Mouse (Mus musculus) myocyte (in vitro differentiated cells): Measurements from ENCODE around the gene Cyba. TPM values are rescaled to one million over a fixed set of nuclear protein-coding genes. Genes with fewer than 3 reads are reported as not detected.

Experiments used
- H3K27me3 ChIP-seq: one replicate; pipeline ENCODE4 v1.6.1; 2011; ENCODE audit not compliant: control insufficient read depth, insufficient read depth, insufficient read length
- H3K36me3 ChIP-seq: one replicate; pipeline ENCODE4 v1.6.1; 2011; ENCODE audit not compliant: control insufficient read depth, insufficient read depth
- H3K4me2 ChIP-seq: one replicate; pipeline ENCODE4 v1.6.1; 2011; ENCODE audit warnings: low read depth, control low read depth
- H3K4me3 ChIP-seq: one replicate; pipeline ENCODE4 v1.5.1; 2011; ENCODE audit warnings: mild to moderate bottlenecking, control low read depth, moderate library complexity
- H3K79me2 ChIP-seq: one replicate; pipeline ENCODE4 v1.6.1; 2011; ENCODE audit not compliant: control insufficient read depth, insufficient read depth
- H3ac ChIP-seq: one replicate; pipeline ENCODE4 v1.6.1; 2011; ENCODE audit not compliant: control insufficient read depth, insufficient read length
- CEBPB ChIP-seq: IDR thresholded peaks from 2 replicates; pipeline ENCODE4 v1.6.1; 2011; ENCODE audit warnings: mild to moderate bottlenecking, moderate library complexity; ENCODE audit not compliant: poor library complexity, insufficient read depth, severe bottlenecking
- E2F4 ChIP-seq: IDR thresholded peaks from one replicate; pipeline ENCODE4 v1.6.1; 2011; ENCODE audit warnings: mild to moderate bottlenecking, control low read depth, moderate library complexity; ENCODE audit not compliant: insufficient read depth
- MAX ChIP-seq: IDR thresholded peaks from one replicate; pipeline ENCODE4 v1.6.1; 2011; ENCODE audit warnings: low read depth, mild to moderate bottlenecking, control low read depth
- MYOD1 ChIP-seq, 3 experiments: IDR thresholded peaks; one replicate each; pipeline ENCODE4 v1.6.1; 2011; ENCODE audit warnings: control low read depth in 2 of 3, low read depth in 2 of 3, mild to moderate bottlenecking in 2 of 3, moderate library complexity in 1 of 3; ENCODE audit not compliant: insufficient read length in 2 of 3, control insufficient read depth in 1 of 3
- MYOG ChIP-seq, 3 experiments: IDR thresholded peaks; one replicate each; pipeline ENCODE4 v1.6.1; 2011; ENCODE audit warnings: control low read depth in 2 of 3, low read depth in 2 of 3, mild to moderate bottlenecking in 2 of 3; ENCODE audit not compliant: insufficient read length in 2 of 3, control insufficient read depth in 1 of 3, insufficient read depth in 1 of 3
- POLR2A ChIP-seq: IDR thresholded peaks from one replicate; pipeline ENCODE4 v1.6.1; 2011; ENCODE audit warnings: low read depth, mild to moderate bottlenecking, control low read depth, moderate library complexity; ENCODE audit not compliant: insufficient read length
- POLR2AphosphoS2 ChIP-seq: IDR thresholded peaks from one replicate; pipeline ENCODE4 v1.6.1; 2011; ENCODE audit warnings: low read depth, control low read depth; ENCODE audit not compliant: insufficient read length
- REST ChIP-seq: IDR thresholded peaks from one replicate; pipeline ENCODE4 v1.6.1; 2011; ENCODE audit warnings: mild to moderate bottlenecking, control low read depth, moderate library complexity; ENCODE audit not compliant: insufficient read depth, insufficient read length
- SRF ChIP-seq: IDR thresholded peaks from one replicate; pipeline ENCODE4 v1.6.1; 2011; ENCODE audit warnings: low read depth; ENCODE audit not compliant: control insufficient read depth, insufficient read length
- TCF12 ChIP-seq: IDR thresholded peaks from one replicate; pipeline ENCODE4 v1.6.1; 2011; ENCODE audit warnings: mild to moderate bottlenecking, control low read depth; ENCODE audit not compliant: poor library complexity, insufficient read depth, severe bottlenecking
- TCF3 ChIP-seq: IDR thresholded peaks from one replicate; pipeline ENCODE4 v1.6.1; 2011; ENCODE audit warnings: low read depth, control low read depth; ENCODE audit not compliant: insufficient read length
- USF1 ChIP-seq: IDR thresholded peaks from one replicate; pipeline ENCODE4 v1.6.1; 2011; ENCODE audit warnings: low read depth, mild to moderate bottlenecking, control low read depth, moderate library complexity
- polyA plus RNA-seq: library from polyadenylated mRNA; unstranded; fragments of >200 nt; fragmentation: generic; extraction: Trizol; gene quantifications from one replicate; pipeline ENCODE4 v1.2.1, GENCODE M21; 2012; ENCODE audit warnings: missing spikeins

Cyba gene
- polyA plus RNA-seq, 1 experiment: not detected

DNA sequence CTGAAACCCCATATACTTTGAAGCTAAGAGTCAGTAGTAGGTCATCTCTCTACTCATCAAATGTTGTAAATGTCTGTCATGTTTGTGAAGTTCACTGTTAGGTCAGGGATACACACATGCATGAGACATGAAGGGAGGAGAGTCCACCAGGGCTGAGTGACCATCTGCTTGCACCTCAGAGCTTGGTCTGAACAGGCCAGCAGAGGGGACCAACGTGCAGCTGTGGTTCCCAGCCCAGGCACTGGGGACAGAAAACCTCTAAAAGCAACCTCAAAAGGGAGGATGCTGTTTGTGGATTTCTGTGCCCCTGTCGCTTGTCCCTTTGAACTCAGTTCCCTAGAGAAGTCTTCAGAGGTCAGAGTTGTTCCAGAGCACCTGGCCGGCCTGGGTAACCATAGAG is 12.5 kb upstream of the Cyba start:
- no peaks in the 10 kb centered on the region for H3K36me3 ChIP-seq
- peaks cover 16% of the 10 kb centered on the region for H3K79me2 ChIP-seq
- TF ChIP-seq CEBPB: no peak
- TF ChIP-seq USF1: no peak
- TF ChIP-seq SRF: no peak
- peak in 1 of 3 experiments; percentile 18 for TF ChIP-seq MYOD1 (IDR thresholded peaks at IDR 0.05; ENCODE audit: control insufficient read depth in 1 of 3, insufficient read length in 2 of 3, low read depth in 2 of 3)
- TF ChIP-seq MYOG (IDR thresholded peaks at IDR 0.05; ENCODE audit: control insufficient read depth in 1 of 3, insufficient read depth in 1 of 3, insufficient read length in 2 of 3, low read depth in 2 of 3): peak in 1 of 3 experiments; percentile 40
- TF ChIP-seq TCF12: no peak
- no peak for TF ChIP-seq MAX
- H3K4me3 ChIP-seq: no peak overlapping the region
- no peak overlapping the region for H3ac ChIP-seq
- no peaks in the 10 kb centered on the region for H3K27me3 ChIP-seq
- H3K4me2 ChIP-seq: peak overlapping the region; percentile 84

DNA sequence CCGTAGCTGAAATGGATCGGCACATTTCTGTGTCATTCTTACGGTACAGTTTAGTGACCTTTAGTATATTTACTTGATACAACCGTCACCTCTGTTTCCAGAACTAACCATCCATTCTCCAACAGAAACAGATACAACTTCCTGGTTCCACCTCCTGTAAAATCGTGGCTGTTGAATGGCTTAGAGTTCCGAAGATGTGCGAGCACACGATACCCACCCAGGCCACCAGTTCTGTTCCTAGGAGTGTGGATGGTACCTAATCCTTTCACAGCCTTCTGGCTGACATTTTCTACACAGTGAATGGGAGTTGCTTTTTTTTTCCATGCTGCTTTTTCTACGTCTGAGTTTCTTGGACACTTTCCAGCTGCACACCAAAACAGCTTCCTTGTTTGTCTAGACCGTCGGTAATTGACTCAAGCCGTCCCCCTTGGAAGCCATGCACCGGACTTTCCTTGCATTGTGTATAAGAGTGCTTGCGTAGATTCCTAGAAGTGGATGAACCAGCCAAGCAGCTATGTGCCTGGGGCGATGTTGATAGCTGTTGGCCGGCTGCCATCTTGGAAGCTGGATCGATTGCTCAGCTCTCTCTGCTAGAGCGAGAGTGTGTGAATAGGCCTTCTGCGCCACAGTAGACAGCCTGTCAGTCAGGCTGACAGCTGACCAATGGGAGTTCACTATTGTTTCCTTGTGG is 11.5 kb upstream of the Cyba start:
- Histone ChIP-seq H3ac (peak overlapping the region; percentile 13), H3K79me2 (peaks cover 16% of the 10 kb centered on the region), H3K27me3 (no peaks in the 10 kb centered on the region), H3K4me3 (peak overlapping the region; percentile 65), H3K36me3 (no peaks in the 10 kb centered on the region), H3K4me2 (peak overlapping the region; percentile 84)
- no peak for TF ChIP-seq CEBPB
- TF ChIP-seq POLR2AphosphoS2: no peak
- no peak for TF ChIP-seq USF1
- TF ChIP-seq MAX: no peak
- no peak for TF ChIP-seq SRF
- TF ChIP-seq E2F4: no peak
- TF ChIP-seq MYOD1 (IDR thresholded peaks at IDR 0.05; ENCODE audit: control insufficient read depth in 1 of 3, insufficient read length in 2 of 3, low read depth in 2 of 3): no peak
- TF ChIP-seq TCF12: no peak
- TF ChIP-seq POLR2A: peak; percentile 29

DNA sequence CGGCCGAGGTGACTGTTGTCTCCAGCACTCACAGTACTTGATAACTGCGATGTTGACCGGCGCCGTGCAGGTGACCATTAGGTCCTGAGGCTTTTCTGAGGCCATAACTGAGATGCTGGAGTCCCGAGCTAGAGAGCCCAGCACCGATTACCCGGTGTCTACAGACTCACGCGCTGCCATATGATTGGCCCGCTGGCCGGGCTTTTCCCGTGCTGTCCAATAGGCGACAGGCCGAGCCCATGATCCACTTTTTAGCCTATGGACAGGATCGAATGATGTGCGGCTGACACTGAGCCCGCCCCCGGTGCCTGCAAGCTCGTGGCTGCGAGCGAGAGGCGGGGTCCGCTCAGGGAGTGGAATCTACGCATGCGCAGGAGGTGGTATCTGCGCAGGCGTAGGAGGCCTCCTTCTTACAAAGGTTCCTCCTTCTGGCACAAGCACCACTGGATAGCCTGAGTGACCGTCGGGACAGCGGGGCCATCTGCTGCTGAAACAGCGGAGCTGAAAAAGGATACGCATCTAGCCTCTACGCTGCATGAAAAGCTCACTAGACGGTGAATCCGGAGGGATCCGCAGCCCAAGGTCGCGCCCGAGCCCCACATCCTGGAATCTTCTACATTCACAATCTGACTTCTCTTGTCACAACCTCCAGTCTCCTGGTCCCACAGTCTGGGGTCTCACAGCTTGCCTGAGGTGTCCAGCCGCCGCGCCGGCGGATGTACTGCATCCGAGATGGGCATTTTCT is 10.7 kb upstream of the Cyba start, which contains the start of gene Mvd:
TSS of gene Mvd (minus strand) at position 161 of the 745 bp plus-strand sequence.
- H3K79me2 ChIP-seq: peaks cover 16% of the 10 kb centered on the region
- no peaks in the 10 kb centered on the region for H3K27me3 ChIP-seq
- peaks cover 4% of the 10 kb centered on the region for H3K36me3 ChIP-seq
- H3K4me2 ChIP-seq: peak within 1 kb of the TSS; percentile 91
- peak within 1 kb of the TSS; percentile 13 for H3ac ChIP-seq
- peak within 1 kb of the TSS; percentile 65 for H3K4me3 ChIP-seq
- TF ChIP-seq TCF3: no peak
- TF ChIP-seq POLR2AphosphoS2: peak; percentile 95
- no peak for TF ChIP-seq USF1
- no peak for TF ChIP-seq CEBPB
- TF ChIP-seq MAX: no peak
- peak; percentile 94 for TF ChIP-seq POLR2A
- no peak for TF ChIP-seq TCF12
- peak in 2 of 3 experiments; percentile 6 to 11 for TF ChIP-seq MYOD1 (IDR thresholded peaks at IDR 0.05; ENCODE audit: control insufficient read depth in 1 of 3, insufficient read length in 2 of 3, low read depth in 2 of 3)
- TF ChIP-seq MYOG (IDR thresholded peaks at IDR 0.05; ENCODE audit: control insufficient read depth in 1 of 3, insufficient read depth in 1 of 3, insufficient read length in 2 of 3, low read depth in 2 of 3): peak in 1 of 3 experiments; percentile 4
- TF ChIP-seq E2F4: no peak
- TF ChIP-seq SRF: peak; percentile 28
- TF ChIP-seq REST: no peak

DNA sequence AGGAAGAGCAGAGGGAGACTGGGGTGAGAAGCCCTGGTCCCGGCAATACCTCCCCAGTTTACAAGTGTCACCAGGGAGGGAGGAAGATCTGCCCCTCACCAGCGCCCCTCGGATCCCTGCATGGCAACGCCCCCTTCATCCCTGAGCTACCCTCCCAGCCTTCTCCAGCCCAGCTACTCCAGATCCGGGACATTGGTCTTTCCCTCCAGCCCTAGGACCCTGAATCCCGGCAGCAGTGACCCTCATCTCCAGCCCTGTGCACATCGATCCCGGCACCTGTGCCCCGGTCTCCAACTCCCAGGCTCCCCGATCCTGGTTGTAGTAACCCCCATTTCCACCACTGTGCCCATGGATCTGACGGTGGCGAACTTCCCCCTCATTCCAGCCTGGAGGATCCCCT is 10.1 kb upstream of the Cyba start:
- TF ChIP-seq MYOG (IDR thresholded peaks at IDR 0.05; ENCODE audit: control insufficient read depth in 1 of 3, insufficient read depth in 1 of 3, insufficient read length in 2 of 3, low read depth in 2 of 3) (no peak), POLR2AphosphoS2 (no peak), MAX (no peak), MYOD1 (IDR thresholded peaks at IDR 0.05; ENCODE audit: control insufficient read depth in 1 of 3, insufficient read length in 2 of 3, low read depth in 2 of 3) (no peak), CEBPB (no peak), POLR2A (no peak), REST (no peak), TCF12 (no peak), SRF (no peak), USF1 (no peak), TCF3 (no peak), E2F4 (no peak)
- Histone ChIP-seq H3K79me2 (peaks cover 16% of the 10 kb centered on the region), H3K4me3 (peak overlapping the region; percentile 65), H3K27me3 (no peaks in the 10 kb centered on the region), H3K36me3 (peaks cover 4% of the 10 kb centered on the region), H3K4me2 (peak overlapping the region; percentile 91), H3ac (peak overlapping the region; percentile 13)
